Mouse (Mus musculus) intestine, embryonic 15.5 days (tissue): ENCODE data around the gene Drosha. TPM values are rescaled to one million over a fixed set of nuclear protein-coding genes. Genes with fewer than 3 reads are reported as not detected.

Experiments used
- ATAC-seq: fragments of 200-750 bp; cut with Nextera tagmentation; 2 replicates; pipeline ENCODE4 v1.8.0; 2017; ENCODE audit warnings: moderate TSS enrichment, moderate library complexity
- H3K27ac ChIP-seq: fragments of 300-500 bp; sonication (generic); 2 replicates; pipeline ENCODE4 v1.5.1; 2015; ENCODE audit warnings: mild to moderate bottlenecking, inconsistent platforms
- H3K27me3 ChIP-seq: fragments of 300-500 bp; sonication (generic); replicated peaks from 2 replicates; pipeline ENCODE4 v1.6.1; 2015; ENCODE audit warnings: inconsistent platforms
- H3K36me3 ChIP-seq: fragments of 300-500 bp; sonication (generic); 2 replicates; pipeline ENCODE4 v1.6.1; 2015; ENCODE audit warnings: inconsistent platforms
- H3K4me1 ChIP-seq: fragments of 300-500 bp; sonication (generic); replicated peaks from 2 replicates; pipeline ENCODE4 v1.6.1; 2015; ENCODE audit warnings: inconsistent platforms
- H3K4me2 ChIP-seq: fragments of 300-500 bp; sonication (generic); replicated peaks from 2 replicates; pipeline ENCODE4 v1.6.1; 2015; ENCODE audit warnings: mild to moderate bottlenecking, inconsistent platforms
- H3K4me3 ChIP-seq: fragments of 300-500 bp; sonication (generic); replicated peaks from 2 replicates; pipeline ENCODE4 v1.5.1; 2015; ENCODE audit warnings: inconsistent platforms
- H3K9ac ChIP-seq: fragments of 300-500 bp; sonication (generic); 2 replicates; pipeline ENCODE4 v1.6.1; 2015; ENCODE audit warnings: inconsistent platforms
- H3K9me3 ChIP-seq: fragments of 300-500 bp; sonication (generic); 2 replicates; pipeline ENCODE4 v1.6.1; 2016; ENCODE audit warnings: inconsistent platforms
- WGBS: fragments of 180-500 bp; shearing (Covaris S2); methylation state at CpG from one replicate; pipeline ENCODE4 v1.1.7; 2015; 5-methylcytosine and 5-hydroxymethylcytosine counted together
- polyA plus RNA-seq: library from polyadenylated mRNA; unstranded; fragments of >200 nt; fragmentation: Nextera tagmentation; extraction: Ambion mirVana; gene quantifications from 2 replicates; pipeline ENCODE4 v1.2.1, GENCODE M21; 2015

Gene Drosha
- polyA plus RNA-seq, 1 experiment from 2014 or later, result 29.9 TPM

GRCm38 (mm10) chr15:12875442-12876176 lies 51.0 kb downstream of the Drosha start:
- Histone ChIP-seq H3K9me3 (no peaks in the 10 kb centered on the region), H3K27me3 (no peaks in the 10 kb centered on the region), H3K27ac (no peak overlapping the region), H3K4me2 (no peak overlapping the region), H3K36me3 (peaks cover 2% of the 10 kb centered on the region; the same call in 1 of the 2 replicates), H3K4me1 (no peaks in the 10 kb centered on the region), H3K4me3 (no peak overlapping the region), H3K9ac (no peak overlapping the region)
- ATAC-seq, result no peak
- WGBS, result 66% methylated on average over 18 of the region's 18 CpGs

- no peak overlapping the region for H3K4me3 ChIP-seq
- no peak for ATAC-seq
- H3K4me2 ChIP-seq, result no peak overlapping the region
- H3K9ac ChIP-seq, result no peak overlapping the region
- WGBS, result 71% methylated on average over 2 of the region's 2 CpGs
- H3K9me3 ChIP-seq, result no peaks in the 10 kb centered on the region
- H3K27me3 ChIP-seq, result no peaks in the 10 kb centered on the region
- peaks cover under 1% of the 10 kb centered on the region; the same call in 1 of the 2 replicates for H3K36me3 ChIP-seq
- no peaks in the 10 kb centered on the region for H3K4me1 ChIP-seq
- H3K27ac ChIP-seq, result no peak overlapping the region
Observed at GRCm38 (mm10) chr15:12876266-12876665, 51.7 kb downstream of the Drosha start.

GRCm38 (mm10) chr15:12876881-12877280 lies 52.3 kb downstream of the Drosha start:
- Histone ChIP-seq H3K4me2 (no peak overlapping the region), H3K9ac (no peak overlapping the region), H3K27me3 (no peaks in the 10 kb centered on the region), H3K9me3 (no peaks in the 10 kb centered on the region), H3K4me3 (no peak overlapping the region), H3K27ac (no peak overlapping the region), H3K36me3 (peaks cover 5% of the 10 kb centered on the region; the same call in 1 of the 2 replicates), H3K4me1 (no peaks in the 10 kb centered on the region)
- no peak for ATAC-seq
- 93% methylated on average over 4 of the region's 4 CpGs for WGBS

- no peak for ATAC-seq
- no peak overlapping the region for H3K4me3 ChIP-seq
- H3K4me1 ChIP-seq, result no peaks in the 10 kb centered on the region
- no peak overlapping the region for H3K9ac ChIP-seq
- H3K4me2 ChIP-seq, result no peak overlapping the region
- H3K9me3 ChIP-seq, result no peaks in the 10 kb centered on the region
- H3K27ac ChIP-seq, result no peak overlapping the region
- 89% methylated on average over 12 of the region's 12 CpGs for WGBS
- no peaks in the 10 kb centered on the region for H3K27me3 ChIP-seq
- peaks cover 9% of the 10 kb centered on the region; the same call in 1 of the 2 replicates for H3K36me3 ChIP-seq
Observed at GRCm38 (mm10) chr15:12877934-12878333, 53.3 kb downstream of the Drosha start.

- Histone ChIP-seq H3K4me1 (no peaks in the 10 kb centered on the region), H3K9ac (no peak overlapping the region), H3K27ac (no peak overlapping the region), H3K4me2 (no peak overlapping the region), H3K4me3 (no peak overlapping the region), H3K9me3 (no peaks in the 10 kb centered on the region), H3K27me3 (no peaks in the 10 kb centered on the region), H3K36me3 (peaks cover 9% of the 10 kb centered on the region; the same call in 1 of the 2 replicates)
- 90% methylated on average over 9 of the region's 9 CpGs for WGBS
- ATAC-seq, result no peak
Observed at GRCm38 (mm10) chr15:12878581-12878980, 54.0 kb downstream of the Drosha start.

- Histone ChIP-seq H3K4me3 (no peak overlapping the region), H3K27me3 (no peaks in the 10 kb centered on the region), H3K9me3 (no peaks in the 10 kb centered on the region), H3K27ac (no peak overlapping the region), H3K4me2 (no peak overlapping the region), H3K9ac (no peak overlapping the region), H3K4me1 (no peaks in the 10 kb centered on the region), H3K36me3 (peaks cover 15% of the 10 kb centered on the region)
- no peak for ATAC-seq
- WGBS, result 82% methylated on average over 8 of the region's 8 CpGs
Observed at GRCm38 (mm10) chr15:12879937-12880336, 55.3 kb downstream of the Drosha start.

- Histone ChIP-seq H3K4me2 (no peak overlapping the region), H3K27me3 (no peaks in the 10 kb centered on the region), H3K4me1 (no peaks in the 10 kb centered on the region), H3K27ac (no peak overlapping the region), H3K4me3 (no peak overlapping the region), H3K9me3 (no peaks in the 10 kb centered on the region), H3K9ac (no peak overlapping the region), H3K36me3 (peaks cover 22% of the 10 kb centered on the region)
- no peak for ATAC-seq
- 91% methylated on average over 15 of the region's 15 CpGs for WGBS
Observed at GRCm38 (mm10) chr15:12884855-12885254, 60.2 kb downstream of the Drosha start.

GRCm38 (mm10) chr15:12885361-12885760 lies 60.7 kb downstream of the Drosha start:
- no peak overlapping the region for H3K27ac ChIP-seq
- H3K4me3 ChIP-seq, result no peak overlapping the region
- H3K4me2 ChIP-seq, result no peak overlapping the region
- ATAC-seq, result no peak
- H3K4me1 ChIP-seq, result no peaks in the 10 kb centered on the region
- no peak overlapping the region for H3K9ac ChIP-seq
- peaks cover 22% of the 10 kb centered on the region for H3K36me3 ChIP-seq
- H3K9me3 ChIP-seq, result no peaks in the 10 kb centered on the region
- H3K27me3 ChIP-seq, result no peaks in the 10 kb centered on the region
- WGBS, result 95% methylated on average over 11 of the region's 11 CpGs

- Histone ChIP-seq H3K9ac (no peak overlapping the region), H3K9me3 (no peaks in the 10 kb centered on the region), H3K4me2 (no peak overlapping the region), H3K4me3 (no peak overlapping the region), H3K27ac (no peak overlapping the region), H3K27me3 (no peaks in the 10 kb centered on the region), H3K4me1 (no peaks in the 10 kb centered on the region), H3K36me3 (peaks cover 17% of the 10 kb centered on the region)
- WGBS, result 95% methylated on average over 8 of the region's 8 CpGs
- no peak for ATAC-seq
Observed at GRCm38 (mm10) chr15:12887206-12887605, 62.6 kb downstream of the Drosha start.

- Histone ChIP-seq H3K36me3 (peaks cover 14% of the 10 kb centered on the region), H3K9me3 (no peaks in the 10 kb centered on the region), H3K9ac (no peak overlapping the region), H3K4me1 (no peaks in the 10 kb centered on the region), H3K27ac (no peak overlapping the region), H3K4me2 (no peak overlapping the region), H3K4me3 (no peak overlapping the region), H3K27me3 (no peaks in the 10 kb centered on the region)
- 91% methylated on average over 4 of the region's 4 CpGs for WGBS
- no peak for ATAC-seq
Observed at GRCm38 (mm10) chr15:12888312-12888711, 63.7 kb downstream of the Drosha start.

GRCm38 (mm10) chr15:12889909-12890308 lies 65.3 kb downstream of the Drosha start:
- H3K4me1 ChIP-seq, result no peaks in the 10 kb centered on the region
- no peak overlapping the region for H3K27ac ChIP-seq
- H3K36me3 ChIP-seq, result peaks cover 11% of the 10 kb centered on the region
- no peaks in the 10 kb centered on the region for H3K27me3 ChIP-seq
- WGBS, result 90% methylated on average over 11 of the region's 11 CpGs
- no peak overlapping the region for H3K4me2 ChIP-seq
- no peak overlapping the region for H3K4me3 ChIP-seq
- no peak for ATAC-seq
- no peak overlapping the region for H3K9ac ChIP-seq
- H3K9me3 ChIP-seq, result no peaks in the 10 kb centered on the region

GRCm38 (mm10) chr15:12895426-12895825 lies 70.8 kb downstream of the Drosha start:
- H3K36me3 ChIP-seq, result peaks cover 14% of the 10 kb centered on the region; the same call in 1 of the 2 replicates
- no peak overlapping the region for H3K27ac ChIP-seq
- H3K9ac ChIP-seq, result no peak overlapping the region
- no peak for ATAC-seq
- no peaks in the 10 kb centered on the region for H3K9me3 ChIP-seq
- WGBS, result 91% methylated on average over 13 of the region's 13 CpGs
- H3K4me2 ChIP-seq, result no peak overlapping the region
- no peak overlapping the region for H3K4me3 ChIP-seq
- no peaks in the 10 kb centered on the region for H3K27me3 ChIP-seq
- no peaks in the 10 kb centered on the region for H3K4me1 ChIP-seq
